Mouse (Mus musculus): ENCODE data around the gene Thbs2. TPM values are rescaled to one million over a fixed set of nuclear protein-coding genes. Genes with fewer than 3 reads are reported as not detected.
A peak's percentile ranks its signal among the peaks of the same experiment; 100 is the strongest.

Thbs2 gene
- 10 to 100 TPM; 66.4 to 84.2 TPM for total RNA-seq (2021)
- long read RNA-seq, experiment 1, full-length matches to known transcripts = 63 of 89 reads
- long read RNA-seq, experiment 1, partial matches to known transcripts = 18 of 89 reads
- long read RNA-seq, experiment 1, other reads (novel, unspliced or antisense) = 8 of 89 reads
- long read RNA-seq, experiment 2, full-length matches to known transcripts = 46 of 63 reads
- long read RNA-seq, experiment 2, partial matches to known transcripts = 12 of 63 reads
- long read RNA-seq, experiment 2, other reads (novel, unspliced or antisense) = 5 of 63 reads

DNA sequence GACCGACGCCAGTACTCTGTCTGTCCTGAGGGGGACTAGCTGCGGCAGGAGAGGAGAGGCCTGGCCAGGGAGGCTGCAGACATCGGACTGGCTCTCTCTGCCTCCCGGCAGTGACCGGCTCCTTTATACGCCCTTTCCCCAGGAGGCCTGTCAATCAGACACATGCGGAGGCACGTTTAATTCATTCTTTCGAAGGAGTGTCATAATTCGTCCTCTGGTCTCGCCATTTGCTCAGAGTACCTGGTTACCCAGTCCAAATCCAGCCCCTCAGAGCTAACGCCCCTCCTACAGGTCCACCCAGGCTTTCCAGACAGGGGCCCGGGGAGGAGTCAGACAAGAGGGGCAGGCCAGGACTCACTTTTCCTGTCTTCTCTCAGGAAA is at the start of gene Thbs2:
Thbs2 (minus strand) TSS at position 242 of the 381 bp plus-strand sequence.
- peak; percentile 65 for DNase-seq

DNA sequence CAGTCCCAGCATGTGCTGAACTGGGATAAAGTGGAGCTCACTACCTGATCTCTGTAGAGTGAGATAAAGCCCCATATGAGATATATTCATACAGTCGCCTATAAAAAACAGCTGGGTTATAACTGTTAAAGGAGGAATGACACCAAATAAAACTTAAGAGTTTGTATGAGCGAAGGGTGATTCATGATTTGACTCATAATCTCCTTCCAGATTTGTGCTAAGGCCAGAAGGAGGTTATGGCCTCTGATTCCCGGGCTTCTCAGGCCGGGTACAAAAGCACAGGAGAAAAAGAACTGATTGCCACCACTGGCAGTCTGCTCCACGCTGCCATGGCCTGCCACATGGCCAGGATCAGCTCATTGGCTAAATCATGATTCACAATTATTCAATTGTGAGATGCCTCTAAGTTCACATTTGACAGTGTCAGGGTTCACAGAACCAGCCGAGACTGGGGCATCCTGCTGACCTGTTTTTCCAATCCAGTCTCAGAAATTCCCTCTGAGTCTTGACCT is 41.5 kb upstream of the Thbs2 start:
- no peak for DNase-seq

DNA sequence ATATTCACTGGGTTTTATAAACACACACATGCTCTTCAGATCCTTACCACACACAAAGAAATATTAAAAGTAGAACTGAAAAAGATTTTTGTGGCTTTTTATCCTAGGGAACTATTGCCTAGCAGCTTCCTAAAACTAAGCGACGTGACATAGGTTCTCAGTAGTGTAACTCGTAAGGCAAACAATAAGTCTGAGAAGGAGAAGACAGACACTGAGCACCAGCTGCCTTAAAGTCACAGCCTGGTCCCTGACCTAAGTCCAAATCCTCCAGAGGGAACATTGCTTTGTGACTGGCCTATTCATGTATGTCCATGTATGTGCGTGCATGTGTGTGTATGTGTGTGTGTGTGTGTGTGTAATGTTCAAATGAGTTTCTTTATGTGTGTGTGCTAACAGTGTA is 40.3 kb upstream of the Thbs2 start:
- no peak for DNase-seq

DNA sequence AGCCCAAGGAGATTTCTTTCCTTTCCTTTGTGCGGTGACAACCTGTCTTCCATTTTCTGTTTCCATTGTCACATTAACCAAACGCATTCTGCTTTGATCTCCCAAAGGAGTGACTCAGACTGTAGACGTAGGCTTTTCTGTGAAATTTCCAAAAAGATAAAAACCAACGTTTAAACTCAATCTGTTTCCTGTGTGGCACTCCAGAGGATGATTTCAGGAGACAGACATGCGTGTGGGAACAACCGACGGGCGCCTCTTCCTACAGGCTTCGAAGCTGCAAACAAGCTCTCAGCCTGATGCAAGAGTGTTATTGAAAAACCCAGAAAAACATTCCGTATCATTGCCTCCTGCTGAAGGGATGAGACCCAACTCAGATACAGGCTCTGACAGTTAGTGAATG is 39.9 kb upstream of the Thbs2 start:
- DNase-seq = no peak

DNA sequence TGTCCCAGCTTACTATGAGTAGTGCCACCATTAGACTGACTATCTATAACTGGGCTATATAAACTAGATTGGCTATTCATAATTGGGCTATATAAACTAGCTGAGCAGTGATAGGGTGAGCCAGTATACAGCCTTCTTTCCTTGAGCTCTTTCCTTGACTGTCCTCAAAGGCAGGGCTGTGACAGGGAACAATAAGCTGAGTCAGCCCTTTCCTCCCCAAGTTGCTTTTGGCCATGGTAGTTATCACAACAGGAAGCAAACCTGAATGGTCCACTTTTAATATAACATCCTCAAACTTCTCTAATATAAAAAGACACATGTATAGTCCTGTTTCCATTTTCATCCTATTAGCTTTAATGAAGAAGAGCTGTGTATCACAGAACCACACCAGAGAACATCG is 39.0 kb upstream of the Thbs2 start:
- DNase-seq = no peak

DNA sequence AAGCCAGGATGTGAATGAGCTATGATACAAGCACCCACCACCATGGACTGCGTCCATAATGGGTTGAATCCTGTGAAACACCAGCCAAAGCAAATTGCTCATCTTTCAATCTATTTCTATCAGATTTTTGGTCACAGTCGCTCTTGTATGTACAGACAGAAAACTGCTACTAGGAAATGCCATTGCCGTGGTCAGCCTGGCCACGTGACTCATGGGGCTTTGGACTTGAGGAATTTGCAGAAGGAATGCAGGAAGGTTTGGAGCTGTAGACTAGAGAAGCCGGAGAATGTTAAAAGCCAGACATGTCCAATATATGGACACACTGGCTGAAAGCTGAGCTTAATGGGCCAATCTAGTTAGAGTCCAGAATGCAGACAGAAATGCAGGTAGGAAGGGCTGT is 36.6 kb upstream of the Thbs2 start:
- DNase-seq = no peak

DNA sequence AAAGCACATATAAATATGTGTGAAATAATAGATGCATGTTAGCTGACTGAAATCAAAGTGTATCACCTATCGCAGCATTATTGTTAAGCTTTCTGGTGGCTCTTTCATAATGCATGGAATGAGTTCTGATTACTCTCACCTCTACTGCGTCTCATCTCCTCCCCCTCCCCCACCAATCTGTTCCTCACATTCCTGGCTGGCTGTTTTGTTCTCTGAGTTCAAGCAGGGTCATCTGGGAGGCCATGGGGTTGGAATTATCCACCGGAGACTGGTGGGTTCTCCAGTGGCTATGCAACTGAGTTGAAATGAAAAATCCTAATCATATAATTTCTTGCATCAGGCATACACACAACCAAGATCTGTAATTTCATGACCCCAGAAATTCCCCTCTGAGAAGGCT is 33.4 kb upstream of the Thbs2 start:
- no peak for DNase-seq

DNA sequence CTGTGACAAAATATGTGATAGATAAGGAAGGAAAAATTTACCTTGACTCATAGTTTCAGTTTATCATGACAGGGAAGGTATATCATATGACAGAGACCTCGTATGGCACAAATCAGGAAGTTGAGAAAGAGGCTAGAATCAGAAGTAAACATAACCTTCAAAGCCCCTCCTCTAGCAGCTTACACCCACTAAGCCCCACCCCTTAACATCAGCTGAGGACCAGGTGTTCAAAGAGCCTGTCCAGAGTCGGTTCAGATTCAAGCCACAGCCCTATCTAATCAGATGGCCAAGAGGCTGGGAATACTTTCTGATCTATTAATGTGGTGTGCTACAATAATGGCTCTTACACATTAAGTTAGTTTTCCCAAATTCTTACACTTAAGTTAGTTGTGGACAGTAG is 30.8 kb upstream of the Thbs2 start:
- no peak for DNase-seq

DNA sequence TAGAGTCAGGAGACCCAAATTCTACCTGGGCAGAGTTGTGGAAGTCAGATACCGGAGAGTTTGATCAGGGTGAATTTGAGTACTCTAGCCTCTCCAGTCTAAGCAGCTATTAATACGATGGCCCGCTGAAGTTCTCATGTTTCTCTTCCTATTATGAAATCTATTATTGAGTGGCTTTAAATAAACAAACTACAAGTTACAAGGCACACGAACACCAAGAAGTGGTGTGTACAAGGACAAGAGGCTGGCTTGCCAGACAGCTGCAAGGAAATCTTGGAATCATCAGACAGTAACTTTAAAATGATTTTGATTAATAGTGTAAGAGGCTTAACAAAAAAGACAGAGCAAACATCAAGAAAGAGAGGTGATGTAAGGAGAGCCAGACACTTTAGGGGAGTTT is 27.3 kb upstream of the Thbs2 start:
- DNase-seq = no peak

DNA sequence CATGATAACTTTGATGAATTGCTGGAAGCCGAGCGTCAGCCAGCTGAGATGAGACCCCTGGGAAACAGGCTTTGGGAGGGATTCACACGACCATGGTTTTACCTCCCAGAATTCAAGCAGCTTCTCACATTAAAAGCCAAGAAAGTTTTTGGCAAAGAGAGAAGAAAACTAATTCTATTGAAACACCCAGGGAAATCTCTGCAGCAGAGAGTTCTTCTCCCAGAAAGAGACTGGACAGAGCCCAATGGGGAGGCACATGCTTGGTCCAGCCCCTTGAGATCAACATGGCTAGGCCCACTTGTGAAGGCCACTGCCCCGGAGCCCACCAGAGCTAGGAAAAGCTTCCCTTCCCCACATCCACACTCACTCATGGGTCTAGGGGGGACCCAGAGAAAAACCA is 26.9 kb upstream of the Thbs2 start:
- DNase-seq = no peak

DNA sequence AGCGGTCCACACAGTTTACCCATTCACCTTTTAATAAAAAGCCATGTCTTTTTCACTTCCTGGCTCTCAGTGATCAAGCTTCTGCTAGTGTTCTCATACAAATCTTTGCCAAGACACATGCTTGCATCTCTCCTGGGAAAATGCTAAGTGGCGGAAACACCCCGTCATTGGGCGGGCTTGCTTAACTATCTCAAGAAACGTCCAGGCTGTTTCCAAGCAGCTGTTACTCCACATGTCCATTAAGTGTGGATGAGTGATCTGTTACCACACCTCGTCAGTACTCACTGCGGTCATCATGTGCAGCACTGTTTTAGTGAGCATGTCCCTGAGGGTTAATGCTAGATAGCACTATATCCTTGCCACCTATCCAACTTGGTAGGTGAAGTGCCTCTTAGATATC is 26.2 kb upstream of the Thbs2 start:
- peak; percentile 32 for DNase-seq

DNA sequence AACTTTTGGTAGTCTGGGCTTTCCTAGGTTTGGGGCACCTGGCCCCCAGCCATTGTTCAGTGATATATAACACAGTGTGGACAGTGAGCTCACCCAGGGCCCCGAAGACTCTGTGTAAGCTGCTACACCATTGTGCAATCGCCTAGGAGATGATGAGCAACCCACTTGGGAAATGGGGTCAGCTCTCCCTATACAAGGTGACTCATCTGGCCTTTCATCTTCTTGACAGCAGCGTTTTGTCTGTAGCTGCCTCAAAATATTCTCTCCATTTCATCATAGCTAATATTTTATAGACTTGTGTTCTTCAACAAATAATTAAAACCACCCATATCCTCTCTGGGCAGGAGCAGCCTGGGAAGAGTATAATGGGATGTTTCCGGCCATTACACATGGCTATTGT is 24.8 kb upstream of the Thbs2 start:
- no peak for DNase-seq

DNA sequence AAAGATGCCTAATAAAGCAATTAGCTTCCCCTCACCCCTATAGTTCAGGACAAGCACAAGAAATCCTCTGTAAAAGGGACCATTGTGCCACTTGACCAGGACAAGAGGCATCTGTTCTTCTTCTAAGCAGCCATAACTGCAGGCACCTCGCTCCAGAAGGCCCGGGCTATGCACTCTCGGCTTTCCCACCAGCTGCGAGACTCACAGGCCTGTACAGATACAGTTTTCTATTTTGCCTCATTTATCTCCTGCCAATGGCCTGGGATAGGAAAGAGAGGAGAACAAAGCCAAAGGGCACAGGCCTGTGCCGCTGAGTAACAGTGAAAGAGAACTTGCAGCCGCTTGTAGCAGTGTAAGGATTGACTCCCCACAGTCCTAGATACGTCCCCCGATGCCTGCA is 20.7 kb upstream of the Thbs2 start:
- no peak for DNase-seq

DNA sequence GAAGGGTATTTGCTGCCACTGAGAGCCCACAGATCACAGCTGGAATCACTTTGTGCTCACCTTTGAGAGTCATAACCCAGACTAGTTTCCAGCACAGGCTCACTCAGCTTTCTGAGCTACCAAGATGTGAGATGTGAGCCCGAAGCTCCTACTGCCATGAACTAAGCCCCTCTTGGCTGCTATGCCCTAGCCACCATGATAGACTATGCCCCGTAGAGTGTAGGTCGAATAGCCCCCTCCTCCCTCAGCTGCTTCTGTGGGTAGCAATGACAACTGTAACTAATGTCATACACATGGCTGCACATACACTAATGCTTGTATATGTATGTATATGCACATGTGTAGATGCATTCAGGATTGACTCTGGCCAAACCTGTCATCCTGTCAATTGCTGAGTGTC is 20.3 kb upstream of the Thbs2 start:
- DNase-seq = no peak

DNA sequence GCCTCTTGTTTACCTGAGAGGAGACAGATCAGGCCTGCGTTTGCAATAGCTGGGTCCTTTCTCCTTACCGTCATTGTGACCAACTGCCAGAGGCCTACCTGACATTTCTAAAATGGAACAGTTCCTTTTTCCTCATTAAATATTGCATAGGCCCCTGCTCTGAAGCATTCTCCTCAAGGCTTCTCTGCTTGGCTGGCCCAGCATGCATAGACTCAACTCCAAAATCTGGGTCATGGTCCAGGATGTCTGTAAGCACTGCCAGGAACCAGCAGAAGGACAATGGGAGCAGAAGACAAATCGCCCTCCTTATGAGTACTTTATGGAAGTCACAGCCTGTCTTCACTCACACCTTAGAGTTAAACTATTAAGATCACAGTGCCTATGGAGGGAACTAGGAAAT is 17.7 kb upstream of the Thbs2 start:
- no peak for DNase-seq

DNA sequence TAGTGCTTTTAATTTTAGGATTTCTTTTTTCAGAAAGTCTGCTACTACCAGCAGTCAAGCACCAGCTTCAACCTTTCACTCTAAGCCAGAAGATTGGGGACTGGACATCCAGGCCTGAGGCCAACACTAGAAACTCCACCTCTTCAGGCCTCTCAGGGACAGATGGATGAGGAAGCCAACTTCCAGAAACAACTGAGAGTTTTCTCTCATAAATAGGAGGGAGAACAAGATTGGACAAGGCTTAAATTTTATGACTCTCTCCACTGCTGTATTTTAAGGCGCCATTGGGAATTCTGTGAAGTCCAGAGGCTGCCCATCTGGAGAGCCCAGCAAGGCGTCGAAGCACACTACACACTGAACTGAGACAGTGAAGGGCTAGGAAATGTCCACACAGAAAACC is 17.0 kb upstream of the Thbs2 start:
- DNase-seq = no peak

DNA sequence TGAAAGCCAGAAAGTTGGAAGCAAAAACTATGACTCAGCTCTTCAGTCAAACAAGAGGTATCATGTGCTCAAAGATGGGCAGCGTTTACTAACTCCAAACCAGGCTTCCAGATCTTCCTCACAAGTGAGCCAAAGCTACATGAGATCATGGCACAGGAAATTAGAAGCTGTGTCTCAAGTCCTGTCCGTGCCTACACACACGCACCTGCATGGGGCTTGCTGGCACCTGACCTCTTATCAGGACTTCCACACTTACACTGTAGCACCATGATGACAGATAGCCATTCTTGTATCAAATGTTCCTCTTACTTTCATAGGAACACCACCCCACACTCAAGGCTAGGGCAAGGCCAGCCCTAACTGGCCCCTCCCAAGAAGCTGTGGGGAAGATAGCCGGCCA is 12.0 kb upstream of the Thbs2 start:
- DNase-seq = no peak

DNA sequence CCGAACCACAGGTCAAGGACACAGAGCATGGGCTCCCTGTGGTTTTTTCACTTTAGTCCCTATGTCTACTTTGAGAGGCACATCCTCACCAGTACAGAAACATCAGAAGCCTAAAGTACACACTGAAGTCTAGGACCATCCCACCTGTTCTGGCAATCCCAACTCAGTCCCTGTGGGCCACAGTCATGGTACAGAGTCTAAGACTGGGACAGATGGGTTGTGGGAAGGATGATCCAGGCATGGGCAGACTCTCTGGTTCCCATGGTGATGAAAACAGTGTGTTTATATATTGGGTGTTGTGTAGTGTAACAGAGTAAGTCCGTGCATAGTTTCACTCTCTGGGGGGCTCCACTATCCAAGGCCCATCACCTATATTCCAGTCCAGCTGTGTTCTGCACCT is 11.4 kb upstream of the Thbs2 start:
- no peak for DNase-seq

DNA sequence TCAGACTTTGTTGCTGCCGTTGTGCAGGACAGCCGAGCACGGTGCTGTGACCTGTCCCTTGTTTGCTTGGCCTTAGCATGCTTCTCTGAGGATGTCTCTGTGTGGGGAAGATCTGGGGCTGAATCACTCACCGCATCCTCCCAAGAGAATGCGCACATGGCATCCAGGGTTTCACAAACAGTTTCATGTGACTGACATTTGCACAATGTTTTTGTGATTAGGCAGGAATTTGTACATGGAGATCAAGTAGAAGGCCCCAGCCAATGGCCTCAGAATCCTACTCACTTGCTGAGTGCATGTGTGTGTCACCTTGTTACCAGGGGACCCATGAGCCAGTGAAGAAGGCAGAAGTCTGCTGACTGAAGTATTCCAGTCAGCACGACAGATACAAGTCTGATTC is 9.7 kb upstream of the Thbs2 start:
- no peak for DNase-seq

DNA sequence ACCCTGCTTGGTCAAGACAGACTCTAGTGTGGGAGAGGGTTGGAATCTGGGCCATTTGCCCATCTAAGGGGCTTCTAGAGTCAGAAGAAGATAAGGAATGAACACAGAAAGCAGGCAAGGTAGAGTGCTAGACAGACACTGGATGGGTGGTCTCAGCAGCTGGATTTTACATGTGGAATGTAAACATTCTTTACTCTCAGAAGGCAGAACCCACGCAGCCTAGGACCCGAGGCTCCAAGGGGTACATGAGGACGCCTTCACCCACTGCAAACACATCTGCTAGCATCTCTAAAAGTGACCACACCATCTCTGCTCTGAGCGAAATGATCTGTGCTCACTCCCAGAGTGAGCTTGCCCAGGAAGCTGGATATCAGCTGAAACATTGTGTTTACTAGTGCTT is 9.2 kb upstream of the Thbs2 start:
- no peak for DNase-seq

DNA sequence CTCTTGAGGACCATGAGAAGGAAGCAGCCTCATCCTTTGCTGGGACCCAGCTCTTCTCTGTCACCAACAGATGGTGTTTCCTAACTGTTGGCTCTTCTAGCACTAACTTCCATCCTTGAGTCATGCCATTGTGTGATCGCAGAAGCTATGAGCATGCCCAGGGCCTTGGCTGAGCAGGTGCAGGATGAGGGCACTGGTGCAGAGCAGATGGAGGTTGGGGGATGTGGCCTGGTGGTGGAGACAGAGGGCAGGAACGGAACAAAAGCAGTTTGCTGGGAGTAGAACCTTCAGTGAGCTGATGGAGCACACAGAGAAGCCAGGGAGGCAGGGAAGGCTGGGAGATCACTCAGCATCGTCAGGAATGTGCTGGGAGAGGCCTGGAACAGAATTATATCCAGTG is 8.7 kb upstream of the Thbs2 start:
- DNase-seq = no peak

DNA sequence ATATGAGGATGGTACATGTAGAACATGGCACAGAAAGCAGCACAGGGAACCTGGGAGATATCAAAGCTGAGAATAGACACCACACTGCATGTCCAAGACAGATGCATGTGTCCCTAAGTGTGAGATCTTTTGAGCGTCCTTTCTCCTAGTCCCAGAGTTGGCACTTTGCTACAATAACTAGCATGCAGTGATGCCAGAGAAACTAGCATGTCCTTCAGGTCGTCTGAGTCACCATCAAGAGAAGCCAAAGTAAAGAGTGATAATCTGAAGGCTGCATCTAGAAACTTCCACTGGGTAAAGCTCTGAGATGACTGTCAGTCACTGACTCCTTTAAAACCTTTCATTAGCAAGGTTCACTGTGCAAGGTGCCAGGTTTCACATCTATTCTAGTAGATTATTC is 7.9 kb upstream of the Thbs2 start:
- no peak for DNase-seq

DNA sequence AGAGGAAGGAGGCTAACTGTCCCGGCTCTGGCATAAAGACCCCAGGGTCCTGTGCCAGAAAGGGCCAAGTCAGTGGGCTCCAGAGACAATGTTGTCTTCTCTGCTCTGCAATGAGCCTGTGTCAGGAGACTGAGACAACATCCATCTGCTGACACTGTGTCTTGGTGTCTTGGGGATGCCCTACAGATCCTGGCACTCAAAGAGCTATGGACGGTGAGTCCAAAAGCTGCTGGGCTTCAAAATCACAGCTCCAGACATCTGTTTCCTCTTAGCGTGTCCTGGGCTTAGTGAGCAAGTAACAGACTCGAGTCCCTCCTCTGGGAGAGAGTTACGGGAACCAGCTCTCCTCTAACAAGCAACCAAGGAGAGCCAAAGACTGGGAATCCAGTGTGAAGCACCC is 6.2 kb upstream of the Thbs2 start:
- no peak for DNase-seq

DNA sequence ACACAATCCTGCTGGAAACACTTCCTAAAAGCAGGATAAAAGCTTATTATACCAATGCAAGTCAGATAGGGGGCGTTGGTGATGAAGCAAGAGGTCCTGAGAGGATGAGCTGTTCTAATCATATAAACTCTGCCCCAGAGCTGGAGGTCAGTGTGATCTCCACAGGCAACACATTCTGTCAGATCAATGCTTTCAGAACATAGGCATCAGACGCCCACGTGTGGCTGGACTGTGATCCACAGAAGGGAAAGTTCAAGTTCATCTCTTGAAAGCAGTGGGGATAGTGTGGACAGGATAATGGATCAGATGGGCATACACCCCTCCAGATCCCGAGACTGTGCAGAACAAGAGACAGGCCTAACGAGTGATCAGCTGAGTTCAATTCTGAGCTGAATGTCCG is 4.2 kb upstream of the Thbs2 start:
- no peak for DNase-seq

DNA sequence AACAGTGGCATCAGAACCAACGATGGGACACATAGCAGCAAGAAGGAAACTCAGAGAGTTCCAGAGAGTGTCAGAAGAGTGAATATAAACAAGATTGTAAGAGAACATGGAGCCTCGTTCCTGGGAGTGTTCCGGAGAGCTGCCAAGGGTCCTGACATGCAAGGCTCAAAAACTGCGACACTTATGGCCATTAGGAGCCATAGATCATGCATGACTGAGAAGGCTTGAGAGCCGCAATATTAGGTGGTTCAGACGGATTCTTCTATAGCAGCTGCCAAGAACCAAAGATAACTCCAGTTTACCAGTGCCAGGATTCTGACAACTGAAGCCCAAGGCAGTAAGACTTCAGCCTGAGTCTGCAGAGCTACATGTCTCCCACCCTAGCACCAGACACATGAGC is 3.1 kb upstream of the Thbs2 start:
- DNase-seq = no peak

Data from gastrocnemius, postnatal 10 days (tissue).